Mouse (Mus musculus): ENCODE measurements around the gene Tmeff1.

- no peak for TF ChIP-seq CTCF (IDR thresholded peaks at IDR 0.05; ENCODE audit: borderline replicate concordance, extremely low read depth, insufficient read depth, insufficient read length)
- no peak for TF ChIP-seq POLR2A (IDR thresholded peaks at IDR 0.05; ENCODE audit: borderline replicate concordance, extremely low read depth, insufficient read depth, insufficient read length, poor library complexity, severe bottlenecking)
Observed at GRCm38 (mm10) chr4:48554132-48554531, 30.8 kb upstream of the Tmeff1 start.

Measured in brain, embryonic 14.5 days (tissue).